Mouse (Mus musculus): ENCODE measurements around the gene Zfp248.

Zfp248 gene

GRCm38 (mm10) chr6:118455042-118455631 is at the start of gene Zfp248:
Zfp248 (minus strand) TSS chr6:118455528.
- DNase-seq (ENCODE audit: low spot score): peak; percentile 91

- no peak for DNase-seq (ENCODE audit: low spot score)
Measured at GRCm38 (mm10) chr6:118499010-118499409, 43.7 kb upstream of the Zfp248 start.

GRCm38 (mm10) chr6:118482125-118482524 is 26.8 kb upstream of the Zfp248 start:
- DNase-seq (ENCODE audit: low spot score): no peak

- peak; percentile 81 for DNase-seq (ENCODE audit: low spot score)
Measured at GRCm38 (mm10) chr6:118478957-118479708, 23.8 kb upstream of the Zfp248 start, which contains the start of gene Zfp9. Zfp9 (minus strand) TSS chr6:118479320.

- DNase-seq (ENCODE audit: low spot score): no peak
Measured at GRCm38 (mm10) chr6:118477875-118478785, 22.8 kb upstream of the Zfp248 start.

- no peak for DNase-seq (ENCODE audit: low spot score)
Measured at GRCm38 (mm10) chr6:118462069-118462705, 6.9 kb upstream of the Zfp248 start.

GRCm38 (mm10) chr6:118457726-118458125 is 2.4 kb upstream of the Zfp248 start:
- DNase-seq (ENCODE audit: low spot score): no peak

- DNase-seq (ENCODE audit: low spot score): peak; percentile 43
Measured at GRCm38 (mm10) chr6:118454452-118454851, 876 bp downstream of the Zfp248 start.

- DNase-seq (ENCODE audit: low spot score): no peak
Measured at GRCm38 (mm10) chr6:118431502-118431901, 23.8 kb downstream of the Zfp248 start.

- no peak for DNase-seq (ENCODE audit: low spot score)
Measured at GRCm38 (mm10) chr6:118426666-118427065, 28.7 kb downstream of the Zfp248 start.

GRCm38 (mm10) chr6:118419050-118419920 is 36.0 kb downstream of the Zfp248 start, which contains the start of gene Bms1:
Bms1 (minus strand) TSS chr6:118419474.
- peak; percentile 95 for DNase-seq (ENCODE audit: low spot score)

- DNase-seq (ENCODE audit: low spot score): no peak
Measured at GRCm38 (mm10) chr6:118410428-118410827, 44.9 kb downstream of the Zfp248 start.

- DNase-seq (ENCODE audit: low spot score): no peak
Measured at GRCm38 (mm10) chr6:118408510-118408909, 46.8 kb downstream of the Zfp248 start.

GRCm38 (mm10) chr6:118406421-118406820 is 48.9 kb downstream of the Zfp248 start:
- no peak for DNase-seq (ENCODE audit: low spot score)

- DNase-seq (ENCODE audit: low spot score): no peak
Measured at GRCm38 (mm10) chr6:118390746-118391145, 64.6 kb downstream of the Zfp248 start.

GRCm38 (mm10) chr6:118385962-118386361 is 69.4 kb downstream of the Zfp248 start:
- DNase-seq (ENCODE audit: low spot score): no peak

- DNase-seq (ENCODE audit: low spot score): no peak
Measured at GRCm38 (mm10) chr6:118381234-118381633, 74.1 kb downstream of the Zfp248 start.

GRCm38 (mm10) chr6:118380630-118381029 is 74.7 kb downstream of the Zfp248 start:
- DNase-seq (ENCODE audit: low spot score): no peak

GRCm38 (mm10) chr6:118379451-118380167 is 75.7 kb downstream of the Zfp248 start:
- DNase-seq (ENCODE audit: low spot score): peak; percentile 89

- DNase-seq (ENCODE audit: low spot score): no peak
Measured at GRCm38 (mm10) chr6:118377611-118378010, 77.7 kb downstream of the Zfp248 start.

Data from testis, postnatal 10 days (tissue).